Mouse (Mus musculus) brain, embryonic 18.5 days (tissue): ENCODE measurements around the gene Fpr1.
A peak's percentile ranks its signal among the peaks of the same experiment; 100 is the strongest.
"Not testable (repeated sequence)": the region's sequence is repeated elsewhere in the genome, so short reads cannot be mapped to it uniquely, and the experiment has no call there.

Experiments used
- DNase-seq: peaks from one replicate; pipeline ENCODE4 v3.0.0-alpha.2; 2012; ENCODE audit warnings: low read depth, low spot score

Fpr1 gene

GRCm38 (mm10) chr17:17849906-17850712 lies 33.6 kb downstream of the Fpr1 start:
- DNase-seq: no peak

- DNase-seq: no peak
Measured at GRCm38 (mm10) chr17:17848988-17849387, 34.8 kb downstream of the Fpr1 start.

- DNase-seq: no peak
Measured at GRCm38 (mm10) chr17:17845187-17846027, 38.3 kb downstream of the Fpr1 start.

- DNase-seq: not testable (repeated sequence)
Measured at GRCm38 (mm10) chr17:17844606-17845005, 39.1 kb downstream of the Fpr1 start.

GRCm38 (mm10) chr17:17843534-17844261 lies 40.0 kb downstream of the Fpr1 start:
- DNase-seq: no peak

GRCm38 (mm10) chr17:17840796-17841195 lies 42.9 kb downstream of the Fpr1 start:
- DNase-seq: no peak

- DNase-seq: no peak
Measured at GRCm38 (mm10) chr17:17839276-17839675, 44.5 kb downstream of the Fpr1 start.

GRCm38 (mm10) chr17:17837919-17838701 lies 45.6 kb downstream of the Fpr1 start:
- DNase-seq: peak; percentile 90

- DNase-seq: no peak
Measured at GRCm38 (mm10) chr17:17837426-17837825, 46.3 kb downstream of the Fpr1 start.

- DNase-seq: no peak
Measured at GRCm38 (mm10) chr17:17836101-17836500, 47.6 kb downstream of the Fpr1 start.

GRCm38 (mm10) chr17:17834896-17835295 lies 48.8 kb downstream of the Fpr1 start:
- DNase-seq: no peak

- no peak for DNase-seq
Measured at GRCm38 (mm10) chr17:17830731-17831130, 53.0 kb downstream of the Fpr1 start.

GRCm38 (mm10) chr17:17829816-17830535 lies 53.8 kb downstream of the Fpr1 start:
- no peak for DNase-seq

GRCm38 (mm10) chr17:17829052-17829785 lies 54.5 kb downstream of the Fpr1 start:
- no peak for DNase-seq

GRCm38 (mm10) chr17:17828191-17828981 lies 55.4 kb downstream of the Fpr1 start:
- no peak for DNase-seq

- no peak for DNase-seq
Measured at GRCm38 (mm10) chr17:17827658-17828190, 56.0 kb downstream of the Fpr1 start.

GRCm38 (mm10) chr17:17826751-17827657 lies 56.7 kb downstream of the Fpr1 start, which contains the start of gene Spaca6:
Gene Spaca6, plus strand, starts transcription at chr17:17827158.
- no peak for DNase-seq
